Mouse (Mus musculus) C2C12 (cell line): ENCODE measurements around the gene Nat10. TPM values are rescaled to one million over a fixed set of nuclear protein-coding genes. Genes with fewer than 3 reads are reported as not detected.

Experiments used
- H3K27me3 ChIP-seq: one replicate; pipeline ENCODE4 v1.6.1; 2011; ENCODE audit not compliant: control insufficient read depth, insufficient read depth, insufficient read length
- H3K36me3 ChIP-seq: one replicate; pipeline ENCODE4 v1.6.1; 2011; ENCODE audit not compliant: control insufficient read depth, insufficient read depth
- H3K4me3 ChIP-seq: one replicate; pipeline ENCODE4 v1.5.1; 2011; ENCODE audit warnings: mild to moderate bottlenecking, control low read depth; ENCODE audit not compliant: poor library complexity, insufficient read depth, severe bottlenecking
- H3K79me2 ChIP-seq: one replicate; pipeline ENCODE4 v1.6.1; 2011; ENCODE audit not compliant: control insufficient read depth, insufficient read depth
- H3K79me3 ChIP-seq: one replicate; pipeline ENCODE4 v1.6.1; 2011; ENCODE audit warnings: low read depth, control low read depth
- H3ac ChIP-seq: one replicate; pipeline ENCODE3; 2011; ENCODE audit warnings: low read depth; ENCODE audit not compliant: control insufficient read depth, insufficient read length
- CEBPB ChIP-seq: IDR thresholded peaks from one replicate; pipeline ENCODE4 v1.6.1; 2011; ENCODE audit warnings: low read depth, mild to moderate bottlenecking, control low read depth, moderate library complexity
- CTCF ChIP-seq: IDR thresholded peaks from one replicate; pipeline ENCODE4 v1.5.1; 2011; ENCODE audit not compliant: control insufficient read depth, insufficient read depth, insufficient read length
- FOSL1 ChIP-seq: IDR thresholded peaks from one replicate; pipeline ENCODE4 v1.8.0; 2011; ENCODE audit warnings: mild to moderate bottlenecking, low read length; ENCODE audit not compliant: poor library complexity, insufficient read depth, severe bottlenecking
- MAX ChIP-seq: IDR thresholded peaks from one replicate; pipeline ENCODE4 v1.6.1; 2011; ENCODE audit warnings: mild to moderate bottlenecking, control low read depth
- MYOD1 ChIP-seq: IDR thresholded peaks from one replicate; pipeline ENCODE4 v1.6.1; 2011; ENCODE audit warnings: low read depth; ENCODE audit not compliant: control insufficient read depth, insufficient read length
- MYOG ChIP-seq: IDR thresholded peaks from one replicate; pipeline ENCODE4 v1.6.1; 2011; ENCODE audit not compliant: control insufficient read depth, insufficient read length; ENCODE audit errors: extremely low read depth
- USF1 ChIP-seq: IDR thresholded peaks from one replicate; pipeline ENCODE4 v1.6.1; 2011; ENCODE audit warnings: low read depth, mild to moderate bottlenecking, control low read depth, moderate library complexity
- polyA plus RNA-seq: library from polyadenylated mRNA; unstranded; fragments of >200 nt; fragmentation: generic; extraction: Trizol; gene quantifications from one replicate; pipeline ENCODE4 v1.2.1, GENCODE M21; 2012; ENCODE audit warnings: missing spikeins

The Nat10 gene
- polyA plus RNA-seq, 1 experiment: 28.0 TPM

DNA sequence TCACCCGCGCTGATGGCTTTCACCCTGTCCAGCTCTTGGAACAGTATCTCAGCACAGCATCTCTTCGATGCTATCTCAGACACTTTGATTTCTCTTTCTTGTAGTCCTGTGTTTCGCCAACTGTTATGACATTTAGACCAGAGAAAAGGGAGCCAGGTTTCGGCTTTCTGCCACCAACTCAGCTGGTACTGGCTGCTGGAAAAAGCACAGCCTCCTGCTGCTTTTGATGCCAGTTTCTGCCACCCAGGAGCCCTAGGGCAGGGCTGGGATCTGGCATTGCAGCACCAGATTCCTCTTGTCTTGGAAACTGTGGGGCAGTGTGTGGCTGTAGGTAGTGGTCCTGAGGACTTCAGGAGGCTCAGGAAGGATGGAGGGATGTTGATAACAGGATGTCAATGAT is 79.9 kb downstream of the Nat10 start:
- no peaks in the 10 kb centered on the region for H3K79me2 ChIP-seq
- no peaks in the 10 kb centered on the region for H3K36me3 ChIP-seq
- no peak overlapping the region for H3K4me3 ChIP-seq
- no peaks in the 10 kb centered on the region for H3K27me3 ChIP-seq
- no peak overlapping the region for H3ac ChIP-seq
- H3K79me3 ChIP-seq: no peaks in the 10 kb centered on the region
- no peak for TF ChIP-seq MYOG
- TF ChIP-seq CEBPB: no peak
- TF ChIP-seq MYOD1: no peak
- TF ChIP-seq FOSL1: no peak

DNA sequence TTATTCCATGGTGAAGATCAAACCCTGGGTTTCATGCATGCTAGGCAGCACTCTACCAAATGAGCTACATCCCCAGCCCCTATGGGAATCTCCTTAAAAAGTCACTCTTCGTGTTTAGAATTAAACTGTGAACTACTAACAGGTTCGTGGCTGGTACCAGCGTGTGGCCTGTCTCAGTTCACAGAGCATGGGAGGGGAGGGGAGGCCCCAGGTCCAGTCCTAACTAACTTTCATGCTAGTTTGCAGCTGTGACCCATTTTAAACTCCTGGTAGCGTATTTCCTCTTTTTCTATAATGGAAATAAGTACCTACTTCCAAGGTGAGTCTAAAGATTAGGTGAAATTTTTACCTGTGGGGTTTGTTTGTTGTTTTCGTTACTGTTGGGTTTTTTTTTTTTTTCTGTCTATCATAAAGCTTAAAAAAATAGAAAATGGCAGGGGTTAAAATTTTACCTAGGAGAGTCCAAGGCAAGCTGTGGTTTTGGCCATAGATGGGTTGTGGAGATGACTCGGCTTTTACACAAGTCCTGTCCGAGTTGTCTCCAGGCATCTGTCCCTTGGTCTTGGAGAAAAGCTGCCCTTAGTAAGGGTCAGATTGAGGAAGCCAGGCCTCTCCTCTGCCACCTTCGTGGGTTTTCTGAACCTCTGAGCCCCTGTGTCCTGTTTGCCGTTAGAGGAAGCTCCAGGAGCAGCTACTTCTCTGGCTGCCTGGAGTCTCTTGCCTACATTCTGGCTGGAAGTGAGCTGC is 80.5 kb downstream of the Nat10 start:
- Histone ChIP-seq H3K4me3 (no peak overlapping the region), H3K79me2 (no peaks in the 10 kb centered on the region), H3K36me3 (no peaks in the 10 kb centered on the region), H3K27me3 (no peaks in the 10 kb centered on the region), H3ac (no peak overlapping the region), H3K79me3 (no peaks in the 10 kb centered on the region)
- TF ChIP-seq FOSL1 (no peak), MYOG (no peak), CTCF (no peak), MYOD1 (no peak), CEBPB (no peak), MAX (no peak), USF1 (no peak)

DNA sequence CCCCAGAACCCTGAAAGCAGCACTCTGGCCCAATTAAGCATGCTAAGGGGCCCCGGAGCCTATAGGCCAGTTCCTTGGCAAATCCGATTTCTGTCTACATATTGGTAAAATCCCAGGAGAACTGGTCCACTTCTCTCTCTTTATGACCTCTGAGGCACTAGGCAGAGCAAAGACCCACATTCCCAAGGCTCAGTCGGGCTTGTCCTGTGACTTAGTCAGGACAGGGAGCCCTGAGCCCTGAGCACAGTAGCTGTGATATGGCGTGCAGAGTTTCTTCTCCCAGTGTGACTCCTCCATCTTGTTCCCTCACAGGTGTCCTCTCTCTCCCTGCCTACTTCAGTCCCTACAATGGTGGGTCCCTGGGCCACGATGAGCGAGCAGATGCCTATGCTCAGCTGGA is 82.6 kb downstream of the Nat10 start:
- no peak for TF ChIP-seq MYOG
- TF ChIP-seq FOSL1: no peak
- no peak for TF ChIP-seq MYOD1
- TF ChIP-seq USF1: no peak
- TF ChIP-seq CTCF: no peak
- no peak for TF ChIP-seq MAX
- TF ChIP-seq CEBPB: no peak
- Histone ChIP-seq H3K27me3 (no peaks in the 10 kb centered on the region), H3K79me2 (no peaks in the 10 kb centered on the region)

DNA sequence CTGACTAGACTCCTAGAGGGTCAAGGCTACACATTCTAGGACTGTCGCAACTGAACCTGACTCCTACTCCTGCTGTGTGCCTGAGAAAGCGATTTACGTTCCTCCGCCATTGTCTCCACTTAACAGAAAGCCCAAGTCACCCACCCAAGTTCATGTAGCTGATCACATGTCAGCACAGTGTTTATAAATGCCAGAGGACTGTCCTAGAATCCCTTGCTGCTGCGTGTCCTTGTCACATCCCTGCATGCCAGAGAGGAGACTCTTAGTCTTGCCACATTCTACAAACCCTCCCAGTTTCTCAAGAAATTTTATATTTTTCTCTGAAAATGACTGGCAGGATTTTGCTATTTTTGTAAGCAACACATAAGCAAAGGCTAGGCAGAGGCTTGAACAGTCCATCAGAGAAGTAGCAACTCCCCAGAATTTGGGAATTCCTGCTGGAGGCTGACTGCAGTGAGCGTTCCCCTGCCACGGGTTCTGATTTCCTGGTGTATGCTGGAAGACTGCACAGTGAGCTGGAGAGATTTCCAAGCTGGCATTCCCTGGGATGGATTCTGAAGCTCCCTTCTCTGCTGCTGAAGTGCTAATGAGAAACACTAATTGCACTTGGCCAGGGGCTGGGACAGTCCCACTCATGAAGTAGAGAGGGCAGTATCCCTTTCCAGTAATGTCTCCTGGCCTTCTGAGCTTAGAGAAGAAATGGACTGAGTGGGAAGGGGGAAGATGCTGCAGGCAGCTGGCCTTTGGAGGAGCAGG is 83.3 kb downstream of the Nat10 start:
- TF ChIP-seq USF1: no peak
- TF ChIP-seq FOSL1: no peak
- no peak for TF ChIP-seq MYOD1
- no peak for TF ChIP-seq CTCF
- no peak for TF ChIP-seq MAX
- TF ChIP-seq CEBPB: no peak
- TF ChIP-seq MYOG: no peak
- Histone ChIP-seq H3K36me3 (no peaks in the 10 kb centered on the region), H3K27me3 (no peaks in the 10 kb centered on the region), H3K79me3 (no peaks in the 10 kb centered on the region), H3K4me3 (no peak overlapping the region), H3K79me2 (no peaks in the 10 kb centered on the region), H3ac (no peak overlapping the region)

More for the DNA sequence above, 82.6 kb downstream of the Nat10 start:
- H3K4me3 ChIP-seq: no peak overlapping the region
- H3K79me3 ChIP-seq: no peaks in the 10 kb centered on the region
- H3K36me3 ChIP-seq: no peaks in the 10 kb centered on the region
- no peak overlapping the region for H3ac ChIP-seq

DNA sequence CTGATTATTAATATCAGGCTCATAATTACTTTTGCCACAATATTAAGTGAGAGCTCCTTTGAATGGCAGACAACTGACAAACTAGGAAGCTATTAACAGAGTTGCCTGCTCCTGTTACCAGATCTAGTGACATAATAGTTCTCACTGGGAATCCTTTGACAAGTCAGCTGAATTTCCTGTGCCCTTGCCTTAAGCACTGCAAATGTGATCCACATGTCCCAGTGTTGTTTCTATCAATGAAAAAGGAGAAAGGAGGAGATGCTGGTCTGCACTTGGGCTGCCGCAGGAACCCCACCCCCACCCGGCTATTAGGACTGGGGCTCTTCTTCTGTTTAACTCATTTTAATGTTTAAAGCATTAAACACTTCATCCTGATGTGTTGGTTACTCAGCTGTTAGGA is 84.3 kb downstream of the Nat10 start:
- no peaks in the 10 kb centered on the region for H3K79me3 ChIP-seq
- H3K27me3 ChIP-seq: no peaks in the 10 kb centered on the region
- H3K4me3 ChIP-seq: no peak overlapping the region
- no peak for TF ChIP-seq MYOD1
- TF ChIP-seq MAX: no peak
- no peak for TF ChIP-seq CEBPB
- TF ChIP-seq FOSL1: no peak
- TF ChIP-seq USF1: no peak
- TF ChIP-seq CTCF: no peak
- TF ChIP-seq MYOG: no peak
- H3K36me3 ChIP-seq: no peaks in the 10 kb centered on the region
- H3K79me2 ChIP-seq: no peaks in the 10 kb centered on the region
- H3ac ChIP-seq: no peak overlapping the region

DNA sequence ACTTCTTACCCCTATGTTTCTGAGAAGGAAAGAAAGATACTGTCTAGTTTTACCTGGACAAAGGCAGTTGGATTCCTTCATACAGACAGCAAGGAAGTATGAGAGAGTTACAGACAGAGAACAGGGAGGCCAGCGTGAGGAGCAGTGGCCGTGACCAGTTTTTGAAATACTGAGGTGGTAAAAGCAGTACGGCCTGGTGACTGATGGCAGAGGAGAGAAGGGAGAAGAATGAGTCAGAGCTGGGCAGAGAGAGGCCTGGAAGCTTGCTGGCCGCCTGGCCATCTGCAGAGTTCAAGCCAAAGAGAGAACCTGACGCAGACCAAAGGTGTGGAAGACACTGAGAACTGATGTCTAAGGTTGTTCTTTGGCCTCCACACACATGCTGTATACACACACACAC is 85.7 kb downstream of the Nat10 start:
- Histone ChIP-seq H3K4me3 (no peak overlapping the region), H3K79me3 (no peaks in the 10 kb centered on the region), H3ac (no peak overlapping the region), H3K79me2 (no peaks in the 10 kb centered on the region), H3K36me3 (no peaks in the 10 kb centered on the region), H3K27me3 (no peaks in the 10 kb centered on the region)
- no peak for TF ChIP-seq CEBPB
- no peak for TF ChIP-seq FOSL1
- TF ChIP-seq MYOG: no peak
